Mouse (Mus musculus) lung, postnatal 0 days (tissue): ENCODE measurements at regions not wholly inside any gene's neighbourhood (a gene's known extent, or its start where the extent isn't known, plus 50 kb on each side); places are given as distances from the start of the nearest gene placed in this dataset.

Experiments
- CTCF ChIP-seq: IDR thresholded peaks from 2 replicates; pipeline ENCODE4 v1.5.1; 2016; ENCODE audit warnings: antibody characterized with exemption, mild to moderate bottlenecking
- EP300 ChIP-seq: IDR thresholded peaks from 2 replicates; pipeline ENCODE4 v1.6.1; 2016; ENCODE audit warnings: antibody characterized with exemption, mild to moderate bottlenecking, control low read depth

DNA sequence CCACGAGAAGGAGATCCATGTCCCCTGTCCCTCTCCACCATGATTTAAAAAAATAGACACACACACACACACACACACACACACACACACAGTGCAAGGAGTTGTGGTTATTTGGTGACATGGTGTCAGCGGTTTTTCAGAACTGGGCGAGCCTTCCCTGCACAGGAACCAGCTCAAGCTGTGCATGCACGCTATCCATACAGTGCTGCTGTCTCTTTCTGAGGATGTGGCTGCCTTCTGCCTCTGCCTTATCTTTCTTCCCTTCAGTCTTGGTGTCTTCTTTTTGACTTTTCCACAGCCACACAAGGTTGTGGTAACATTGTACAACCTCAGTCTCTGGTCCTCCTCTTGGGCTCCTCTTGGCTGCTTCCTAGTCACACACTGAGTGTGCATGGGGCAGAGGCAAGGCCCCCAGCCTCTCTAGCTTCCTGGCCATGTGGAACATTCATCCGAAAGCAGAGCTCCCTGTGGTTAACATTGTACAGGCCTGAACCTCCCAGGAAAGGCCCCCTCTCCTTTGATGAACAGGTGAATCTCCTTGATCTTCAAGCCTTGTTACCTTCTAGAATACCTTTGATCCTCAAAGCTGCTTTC is 157.6 kb downstream of the Gadd45g start:
- no peak for TF ChIP-seq EP300
- TF ChIP-seq CTCF, result no peak
